Mouse (Mus musculus) bone marrow, adult 2 months (tissue): Measurements from ENCODE around the gene Zbtb11.

Experiments used
- CTCF ChIP-seq: fragments of 200-500 bp; IDR thresholded peaks from 2 replicates; pipeline ENCODE4 v1.5.1; 2011; ENCODE audit warnings: low read length, control low read depth; ENCODE audit not compliant: control insufficient read depth, insufficient read depth
- POLR2A ChIP-seq: fragments of 200-500 bp; IDR thresholded peaks from 2 replicates; pipeline ENCODE4 v1.6.1; 2011; ENCODE audit warnings: low read depth, mild to moderate bottlenecking, control low read depth, low read length, borderline replicate concordance; ENCODE audit not compliant: control insufficient read depth

- no peak for TF ChIP-seq CTCF
- TF ChIP-seq POLR2A = no peak
Observed at GRCm38 (mm10) chr16:56014076-56014475, 40.4 kb downstream of the Zbtb11 start.
